Mouse (Mus musculus) intestine, embryonic 14.5 days (tissue): ENCODE data around the gene Nlgn1. TPM values are rescaled to one million over a fixed set of nuclear protein-coding genes. Genes with fewer than 3 reads are reported as not detected.

Experiments
- ATAC-seq: fragments of 200-750 bp; cut with Nextera tagmentation; replicated peaks from 2 replicates; pipeline ENCODE4 v1.8.0; 2017; ENCODE audit warnings: low read depth, moderate number of reproducible peaks, moderate TSS enrichment, moderate library complexity; ENCODE audit not compliant: low FRiP score, low TSS enrichment
- DNase-seq: peaks from one replicate; pipeline ENCODE4 v3.0.0-alpha.2; 2018; ENCODE audit warnings: low spot score
- H3K27ac ChIP-seq: fragments of 300-500 bp; sonication (generic); 2 replicates; pipeline ENCODE4 v1.5.1; 2014; ENCODE audit warnings: low read depth, mild to moderate bottlenecking, control low read depth
- H3K27me3 ChIP-seq: fragments of 300-500 bp; sonication (generic); replicated peaks from 2 replicates; pipeline ENCODE4 v1.6.1; 2014; ENCODE audit warnings: low read length, control low read depth; ENCODE audit not compliant: control insufficient read depth, insufficient read depth
- H3K36me3 ChIP-seq: fragments of 300-500 bp; sonication (generic); 2 replicates; pipeline ENCODE4 v1.6.1; 2014; ENCODE audit warnings: low read length, control low read depth; ENCODE audit not compliant: control insufficient read depth, insufficient read depth
- H3K4me1 ChIP-seq: fragments of 300-500 bp; sonication (generic); replicated peaks from 2 replicates; pipeline ENCODE4 v1.6.1; 2014; ENCODE audit warnings: low read length, control low read depth, mixed read lengths; ENCODE audit not compliant: control insufficient read depth, insufficient read depth
- H3K4me2 ChIP-seq: fragments of 300-500 bp; sonication (generic); 2 replicates; pipeline ENCODE4 v1.6.1; 2014; ENCODE audit warnings: low read length
- H3K4me3 ChIP-seq: fragments of 300-500 bp; sonication (generic); 2 replicates; pipeline ENCODE4 v1.5.1; 2014; ENCODE audit warnings: low read depth, low read length, control low read depth, mixed read lengths
- H3K9ac ChIP-seq: fragments of 300-500 bp; sonication (generic); 2 replicates; pipeline ENCODE4 v1.6.1; 2014; ENCODE audit warnings: mild to moderate bottlenecking, low read length
- H3K9me3 ChIP-seq: fragments of 300-500 bp; sonication (generic); 2 replicates; pipeline ENCODE4 v1.6.1; 2016; ENCODE audit warnings: low read length, control low read depth; ENCODE audit not compliant: control insufficient read depth
- WGBS: fragments of 180-500 bp; shearing (Covaris S2); extraction: QIAGEN DNeasy Blood & Tissue Kit; methylation state at CpG from one replicate; pipeline ENCODE4 v1.1.7; 2014; 5-methylcytosine and 5-hydroxymethylcytosine counted together
- polyA plus RNA-seq: library from polyadenylated mRNA; unstranded; fragments of >200 nt; fragmentation: Nextera tagmentation; extraction: Ambion mirVana; gene quantifications from 2 replicates; pipeline ENCODE4 v1.2.1, GENCODE M21; 2014

Nlgn1 gene
- polyA plus RNA-seq, 1 experiment from 2014 or later, result 2.7 TPM

- no peak overlapping the region for H3K27ac ChIP-seq
Observed at GRCm38 (mm10) chr3:25688789-25689464, 643.3 kb downstream of the Nlgn1 start.

GRCm38 (mm10) chr3:25683696-25684095 lies 648.6 kb downstream of the Nlgn1 start:
- Histone ChIP-seq H3K4me1 (no peaks in the 10 kb centered on the region), H3K4me3 (no peak overlapping the region), H3K4me2 (no peak overlapping the region), H3K36me3 (no peaks in the 10 kb centered on the region), H3K27me3 (no peaks in the 10 kb centered on the region), H3K9me3 (no peaks in the 10 kb centered on the region), H3K27ac (no peak overlapping the region), H3K9ac (no peak overlapping the region)
- ATAC-seq (no peak), DNase-seq (no peak)
- WGBS, result 94% methylated on average over 2 of the region's 2 CpGs

More at GRCm38 (mm10) chr3:25688789-25689464, 643.3 kb downstream of the Nlgn1 start:
- 68% methylated on average over 6 of the region's 6 CpGs for WGBS
- DNase-seq (no peak), ATAC-seq (no peak)
- H3K9ac ChIP-seq, result no peak overlapping the region
- H3K4me1 ChIP-seq, result no peaks in the 10 kb centered on the region
- no peaks in the 10 kb centered on the region for H3K9me3 ChIP-seq
- no peaks in the 10 kb centered on the region for H3K27me3 ChIP-seq
- H3K4me2 ChIP-seq, result no peak overlapping the region
- H3K36me3 ChIP-seq, result no peaks in the 10 kb centered on the region
- no peak overlapping the region for H3K4me3 ChIP-seq

GRCm38 (mm10) chr3:25679373-25679772 lies 652.9 kb downstream of the Nlgn1 start:
- no peaks in the 10 kb centered on the region for H3K27me3 ChIP-seq
- no peak overlapping the region for H3K9ac ChIP-seq
- ATAC-seq, result no peak
- no peaks in the 10 kb centered on the region for H3K36me3 ChIP-seq
- DNase-seq, result no peak
- no peak overlapping the region for H3K27ac ChIP-seq
- H3K4me3 ChIP-seq, result no peak overlapping the region
- H3K9me3 ChIP-seq, result no peaks in the 10 kb centered on the region
- H3K4me1 ChIP-seq, result no peaks in the 10 kb centered on the region
- WGBS, result 75% methylated on average over 2 of the region's 2 CpGs
- H3K4me2 ChIP-seq, result no peak overlapping the region

- H3K4me3 ChIP-seq, result no peak overlapping the region
- H3K9me3 ChIP-seq, result no peaks in the 10 kb centered on the region
- no peak overlapping the region for H3K9ac ChIP-seq
- no peaks in the 10 kb centered on the region for H3K27me3 ChIP-seq
- no peak for ATAC-seq
- no peaks in the 10 kb centered on the region for H3K4me1 ChIP-seq
- 86% methylated on average over 10 of the region's 10 CpGs for WGBS
- DNase-seq, result no peak
- no peak overlapping the region for H3K27ac ChIP-seq
- no peak overlapping the region for H3K4me2 ChIP-seq
- no peaks in the 10 kb centered on the region for H3K36me3 ChIP-seq
Observed at GRCm38 (mm10) chr3:25675888-25676287, 656.4 kb downstream of the Nlgn1 start.

GRCm38 (mm10) chr3:25675069-25675468 lies 657.2 kb downstream of the Nlgn1 start:
- no peaks in the 10 kb centered on the region for H3K9me3 ChIP-seq
- no peak overlapping the region for H3K4me3 ChIP-seq
- no peaks in the 10 kb centered on the region for H3K27me3 ChIP-seq
- no peak for DNase-seq
- no peak overlapping the region for H3K4me2 ChIP-seq
- no peak for ATAC-seq
- H3K27ac ChIP-seq, result no peak overlapping the region
- H3K9ac ChIP-seq, result no peak overlapping the region
- WGBS, result 47% methylated on average over 3 of the region's 3 CpGs
- H3K4me1 ChIP-seq, result no peaks in the 10 kb centered on the region
- H3K36me3 ChIP-seq, result no peaks in the 10 kb centered on the region

GRCm38 (mm10) chr3:25673408-25673807 lies 658.9 kb downstream of the Nlgn1 start:
- DNase-seq, result no peak
- Histone ChIP-seq H3K36me3 (no peaks in the 10 kb centered on the region), H3K9ac (no peak overlapping the region), H3K4me3 (no peak overlapping the region), H3K9me3 (no peaks in the 10 kb centered on the region), H3K27ac (no peak overlapping the region), H3K4me1 (no peaks in the 10 kb centered on the region), H3K4me2 (no peak overlapping the region), H3K27me3 (no peaks in the 10 kb centered on the region)
- 58% methylated on average over 5 of the region's 5 CpGs for WGBS
- ATAC-seq, result no peak

- H3K27ac ChIP-seq, result no peak overlapping the region
- no peaks in the 10 kb centered on the region for H3K9me3 ChIP-seq
- H3K4me1 ChIP-seq, result no peaks in the 10 kb centered on the region
- WGBS, result 77% methylated on average over 4 of the region's 4 CpGs
- no peaks in the 10 kb centered on the region for H3K27me3 ChIP-seq
- no peak for DNase-seq
- H3K36me3 ChIP-seq, result no peaks in the 10 kb centered on the region
- H3K4me3 ChIP-seq, result no peak overlapping the region
- no peak for ATAC-seq
- no peak overlapping the region for H3K4me2 ChIP-seq
- H3K9ac ChIP-seq, result no peak overlapping the region
Observed at GRCm38 (mm10) chr3:25672779-25673178, 659.5 kb downstream of the Nlgn1 start.

- Histone ChIP-seq H3K4me1 (no peaks in the 10 kb centered on the region), H3K27ac (no peak overlapping the region), H3K36me3 (no peaks in the 10 kb centered on the region), H3K9me3 (no peaks in the 10 kb centered on the region), H3K27me3 (no peaks in the 10 kb centered on the region), H3K4me2 (no peak overlapping the region), H3K9ac (no peak overlapping the region), H3K4me3 (no peak overlapping the region)
- DNase-seq (no peak), ATAC-seq (no peak)
- 77% methylated on average over 2 of the region's 2 CpGs for WGBS
Observed at GRCm38 (mm10) chr3:25663464-25663863, 668.8 kb downstream of the Nlgn1 start.

- no peak overlapping the region for H3K27ac ChIP-seq
- no peaks in the 10 kb centered on the region for H3K36me3 ChIP-seq
- no peak overlapping the region for H3K9ac ChIP-seq
- no peak for DNase-seq
- H3K4me2 ChIP-seq, result no peak overlapping the region
- H3K9me3 ChIP-seq, result no peaks in the 10 kb centered on the region
- no peaks in the 10 kb centered on the region for H3K4me1 ChIP-seq
- no peak for ATAC-seq
- WGBS, result 93% methylated on average over 3 of the region's 3 CpGs
- no peak overlapping the region for H3K4me3 ChIP-seq
- H3K27me3 ChIP-seq, result no peaks in the 10 kb centered on the region
Observed at GRCm38 (mm10) chr3:25660285-25660684, 672.0 kb downstream of the Nlgn1 start.
